Mouse (Mus musculus): ENCODE results near the gene Pacrg.

The Pacrg gene

GRCm38 (mm10) chr17:10455961-10456360, 384.1 kb downstream of the Pacrg start:
- DNase-seq (ENCODE audit: low read depth, low spot score): no peak

- DNase-seq (ENCODE audit: low read depth, low spot score): no peak
These were observed 385.7 kb downstream of the Pacrg start for GRCm38 (mm10) chr17:10454406-10454805.

DNA sequence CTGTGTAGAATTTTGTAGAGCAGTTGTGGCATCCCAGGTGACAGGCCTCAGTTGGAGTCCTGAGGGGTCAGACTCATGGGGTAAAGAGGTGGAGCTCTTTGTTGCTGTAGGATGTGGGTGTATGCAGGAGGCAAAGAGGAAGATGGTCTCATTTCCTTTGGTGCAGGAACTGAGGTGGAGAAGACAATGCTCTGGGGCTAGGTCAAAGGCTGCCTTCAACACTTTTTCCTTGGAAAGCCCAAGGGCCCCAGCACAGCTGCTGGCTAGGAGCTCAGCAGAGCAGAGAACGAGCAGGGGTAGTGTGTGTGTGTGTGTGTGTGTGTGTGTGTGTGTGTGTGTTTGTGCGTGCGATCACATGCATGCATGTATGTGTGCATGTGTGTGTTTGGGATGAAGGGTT, 387.3 kb downstream of the Pacrg start:
- DNase-seq (ENCODE audit: low read depth, low spot score): no peak

GRCm38 (mm10) chr17:10451306-10452077, 388.6 kb downstream of the Pacrg start:
- DNase-seq (ENCODE audit: low read depth, low spot score): no peak

- DNase-seq (ENCODE audit: low read depth, low spot score): no peak
These were observed 390.3 kb downstream of the Pacrg start for GRCm38 (mm10) chr17:10449800-10450299.

DNA sequence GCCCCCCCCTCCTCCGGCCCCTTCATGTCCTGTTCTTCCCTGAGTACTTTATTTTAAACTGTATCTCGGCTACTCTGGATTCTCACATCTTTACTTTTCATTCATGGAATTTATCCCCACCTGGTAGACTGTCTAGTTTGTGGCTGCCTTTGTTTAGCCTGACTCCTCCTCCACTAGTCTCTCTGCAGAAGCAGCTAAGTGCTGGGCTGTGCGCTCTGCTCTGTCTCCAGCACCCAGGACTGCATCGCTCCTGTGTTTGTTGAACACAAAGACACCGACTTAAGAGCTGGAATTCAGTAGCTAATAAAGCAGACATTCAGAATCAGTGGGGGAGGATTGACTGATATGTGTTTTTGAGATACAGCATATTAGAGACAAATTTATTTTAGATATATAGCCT, 391.7 kb downstream of the Pacrg start:
- DNase-seq (ENCODE audit: low read depth, low spot score): no peak

GRCm38 (mm10) chr17:10441501-10442111, 398.5 kb downstream of the Pacrg start:
- no peak for DNase-seq (ENCODE audit: low read depth, low spot score)

- DNase-seq (ENCODE audit: low read depth, low spot score): no peak
These were observed 399.1 kb downstream of the Pacrg start for GRCm38 (mm10) chr17:10440961-10441360.

GRCm38 (mm10) chr17:10439815-10440214, 400.3 kb downstream of the Pacrg start:
- no peak for DNase-seq (ENCODE audit: low read depth, low spot score)

- DNase-seq (ENCODE audit: low read depth, low spot score): no peak
These were observed 405.2 kb downstream of the Pacrg start for GRCm38 (mm10) chr17:10434867-10435266.

DNA sequence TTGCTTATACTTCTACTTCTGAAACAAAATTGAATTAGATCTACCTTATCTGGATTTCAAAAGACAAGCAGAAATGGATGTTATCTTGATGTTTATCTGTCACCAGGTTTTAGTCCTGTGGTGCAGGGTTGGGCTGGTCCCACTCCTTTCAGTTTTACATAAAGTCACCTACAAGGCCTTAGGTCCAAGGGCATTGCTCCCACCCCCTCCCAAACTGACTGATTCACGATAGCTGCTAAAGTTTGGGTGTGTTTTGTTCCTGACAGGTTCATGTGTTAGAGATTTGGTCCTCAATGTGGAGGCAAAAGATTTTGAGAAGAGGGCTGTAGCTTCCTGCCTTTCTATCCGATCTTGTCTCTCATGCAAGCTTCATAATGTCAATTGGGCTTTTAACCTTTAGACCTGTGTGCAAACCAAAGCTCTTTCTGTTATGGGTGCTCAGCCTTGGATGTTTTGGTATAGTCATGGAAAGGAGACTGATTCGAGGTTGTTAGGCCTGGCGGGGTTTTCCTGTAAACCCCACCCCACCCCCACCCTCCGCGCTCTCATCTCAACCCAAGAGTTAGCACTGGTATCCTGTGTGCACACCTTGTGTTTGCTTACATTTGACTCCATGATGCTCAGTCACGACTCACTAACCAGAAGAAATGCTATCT, 407.5 kb downstream of the Pacrg start:
- no peak for DNase-seq (ENCODE audit: low read depth, low spot score)

- no peak for DNase-seq (ENCODE audit: low read depth, low spot score)
These were observed 408.1 kb downstream of the Pacrg start for GRCm38 (mm10) chr17:10431849-10432524.

- DNase-seq (ENCODE audit: low read depth, low spot score): no peak
These were observed 409.3 kb downstream of the Pacrg start for GRCm38 (mm10) chr17:10430831-10431230.

- no peak for DNase-seq (ENCODE audit: low read depth, low spot score)
These were observed 410.7 kb downstream of the Pacrg start for GRCm38 (mm10) chr17:10429406-10429805.

DNA sequence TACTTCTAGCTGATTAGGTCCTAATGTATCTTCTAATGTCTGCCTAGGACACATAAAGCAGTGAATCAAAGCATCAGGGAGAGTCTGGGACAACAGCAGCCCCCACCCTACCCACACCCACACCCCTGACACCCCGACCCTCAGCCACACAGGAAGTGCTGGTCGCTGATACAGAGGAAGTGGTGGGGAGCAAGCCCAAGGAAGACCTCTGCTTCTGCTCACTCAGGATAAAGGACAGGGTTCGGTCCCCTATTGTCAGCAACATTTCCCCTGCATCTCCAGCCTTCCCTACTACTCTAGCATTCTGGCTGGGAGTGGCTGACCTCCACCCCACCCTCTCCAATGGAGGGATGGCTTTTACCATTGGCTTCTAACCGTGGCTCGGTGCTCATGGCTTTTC, 414.8 kb downstream of the Pacrg start:
- no peak for DNase-seq (ENCODE audit: low read depth, low spot score)

GRCm38 (mm10) chr17:10417558-10418253, 422.4 kb downstream of the Pacrg start:
- DNase-seq (ENCODE audit: low read depth, low spot score): no peak

GRCm38 (mm10) chr17:10416995-10417394, 423.1 kb downstream of the Pacrg start:
- DNase-seq (ENCODE audit: low read depth, low spot score): no peak

GRCm38 (mm10) chr17:10416101-10416500, 424.0 kb downstream of the Pacrg start:
- no peak for DNase-seq (ENCODE audit: low read depth, low spot score)

- DNase-seq (ENCODE audit: low read depth, low spot score): no peak
These were observed 425.7 kb downstream of the Pacrg start for GRCm38 (mm10) chr17:10414383-10414782.

- DNase-seq (ENCODE audit: low read depth, low spot score): no peak
These were observed 426.2 kb downstream of the Pacrg start for GRCm38 (mm10) chr17:10413870-10414269.

Data from retina, adult 2 months (tissue).